Mouse (Mus musculus): Measurements from ENCODE around the gene Eno3.

- TF ChIP-seq CTCF (IDR thresholded peaks at IDR 0.05 in 2 of 3, conservative IDR thresholded peaks at IDR 0.05 in 1 of 3; ENCODE audit: control insufficient read depth in 1 of 3, insufficient read depth in 1 of 3, low read depth in 2 of 3, low read length in 3 of 3, poor library complexity in 1 of 3, severe bottlenecking in 1 of 3) = no peak
- no peak for TF ChIP-seq MAFK (IDR thresholded peaks at IDR 0.05; ENCODE audit: borderline replicate concordance, low read depth, low read length)
- no peak for TF ChIP-seq MAX (IDR thresholded peaks at IDR 0.05; ENCODE audit: low read length)
- TF ChIP-seq GATA1 (IDR thresholded peaks at IDR 0.05; ENCODE audit: low read depth, low read length) = no peak
- TF ChIP-seq E2F4 (IDR thresholded peaks at IDR 0.05; ENCODE audit: borderline replicate concordance, low read depth, low read length) = no peak
- no peak for TF ChIP-seq EP300 (IDR thresholded peaks at IDR 0.05; ENCODE audit: low read depth in 1 of 2, low read length in 2 of 2)
- TF ChIP-seq NRF1 (IDR thresholded peaks at IDR 0.05; ENCODE audit: insufficient read depth, low read depth, low read length, poor library complexity, severe bottlenecking) = no peak
- TF ChIP-seq POLR2A (IDR thresholded peaks at IDR 0.05; ENCODE audit: control insufficient read depth in 1 of 2, insufficient read depth in 1 of 2, low read depth in 1 of 2, low read length in 2 of 2, poor library complexity in 1 of 2) = no peak
- no peak for TF ChIP-seq RCOR1 (IDR thresholded peaks at IDR 0.05; ENCODE audit: low read depth, low read length)
- no peak for TF ChIP-seq ETS1 (IDR thresholded peaks at IDR 0.05; ENCODE audit: low read depth, low read length)
- no peak for TF ChIP-seq ZNF384 (IDR thresholded peaks at IDR 0.05; ENCODE audit: low read depth, low read length)
Observed at GRCm38 (mm10) chr11:70663101-70663500, 6.1 kb downstream of the Eno3 start.

Measured in MEL (cell line).